Mouse (Mus musculus) midbrain, postnatal 0 days (tissue): ENCODE measurements around the gene Ddit4l. TPM values are rescaled to one million over a fixed set of nuclear protein-coding genes. Genes with fewer than 3 reads are reported as not detected.

Experiments used
- microRNA-seq: library from miRNA; unstranded; fragments of <30 nt; microRNA quantifications from one replicate; pipeline ENCODE4, GENCODE M21; 2016; ENCODE audit warnings: borderline number of aligned reads
- polyA plus RNA-seq: library from polyadenylated mRNA; unstranded; fragments of >200 nt; fragmentation: Nextera tagmentation; extraction: Ambion mirVana; gene quantifications from 2 replicates; pipeline ENCODE4 v1.2.1, GENCODE M21; 2015
- total RNA-seq: library from RNA; depleted of rRNA; stranded (reverse); fragments of >200 nt; gene quantifications from 2 replicates; pipeline ENCODE4 v1.2.3, GENCODE M21; 2014; rRNA removed

The Ddit4l gene
- total and polyA plus RNA-seq, 2 experiments from 2014 or later, result 3.5 to 3.8 TPM

Small RNAs within 50 kb of the gene (microRNA-seq; reads per million reads assigned to microRNA genes)
- gene Gm22468, result not detected

Other genes starting within 250 kb of the Ddit4l start
- gene Gm21962, start 49.9 kb downstream of the Ddit4l start, total RNA-seq, result not detected in 2 replicates
- gene Gm21962, start 49.9 kb downstream of the Ddit4l start, polyA plus RNA-seq, result not detected in 2 replicates
- 327 and 404 TPM in 2 replicates for gene H2afz, start 242.9 kb downstream of the Ddit4l start, total RNA-seq
- 573 and 609 TPM in 2 replicates for gene H2afz, start 242.9 kb downstream of the Ddit4l start, polyA plus RNA-seq
- 23.1 and 24.3 TPM in 2 replicates for gene Dnajb14, start 246.1 kb downstream of the Ddit4l start, total RNA-seq
- gene Dnajb14, start 246.1 kb downstream of the Ddit4l start, polyA plus RNA-seq, result 16.9 and 17.2 TPM in 2 replicates